Mouse (Mus musculus) heart, adult 11 months (tissue): ENCODE measurements around the gene Cox7a1.

ENCODE experiments used
- DNase-seq: peaks from one replicate; pipeline ENCODE4 v3.0.0; 2022

Gene Cox7a1

GRCm38 (mm10) chr7:30222205-30222604 is 38.3 kb downstream of the Cox7a1 start:
- DNase-seq = no peak

DNA sequence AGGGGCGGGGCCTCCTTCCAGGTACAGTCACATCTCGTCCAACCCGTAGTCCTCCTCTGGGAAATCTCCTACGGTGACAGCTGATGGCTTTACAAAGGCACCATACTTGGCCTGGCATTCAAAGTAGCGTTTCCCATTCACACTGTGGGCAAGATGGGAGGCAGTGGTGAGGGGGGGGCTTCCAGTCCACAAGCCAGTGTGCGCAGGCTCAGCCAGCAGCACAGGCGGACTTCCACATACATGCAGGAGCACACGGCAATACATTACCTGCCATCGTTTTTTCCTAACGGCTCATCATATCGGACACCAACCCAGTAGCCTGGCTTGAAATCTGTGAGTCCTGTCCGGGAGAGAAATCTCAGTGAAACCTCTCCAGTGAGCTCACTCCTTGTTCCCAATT is 40.3 kb downstream of the Cox7a1 start:
- DNase-seq = peak; percentile 77

GRCm38 (mm10) chr7:30231328-30231668 is 47.4 kb downstream of the Cox7a1 start:
- DNase-seq = no peak

- DNase-seq = peak; percentile 100
These were observed 47.9 kb downstream of the Cox7a1 start, which contains the start of the genes Polr2i and Tbcb for GRCm38 (mm10) chr7:30231669-30232454. Polr2i (plus strand) TSS chr7:30231948. Tbcb (minus strand) TSS chr7:30232272.

DNA sequence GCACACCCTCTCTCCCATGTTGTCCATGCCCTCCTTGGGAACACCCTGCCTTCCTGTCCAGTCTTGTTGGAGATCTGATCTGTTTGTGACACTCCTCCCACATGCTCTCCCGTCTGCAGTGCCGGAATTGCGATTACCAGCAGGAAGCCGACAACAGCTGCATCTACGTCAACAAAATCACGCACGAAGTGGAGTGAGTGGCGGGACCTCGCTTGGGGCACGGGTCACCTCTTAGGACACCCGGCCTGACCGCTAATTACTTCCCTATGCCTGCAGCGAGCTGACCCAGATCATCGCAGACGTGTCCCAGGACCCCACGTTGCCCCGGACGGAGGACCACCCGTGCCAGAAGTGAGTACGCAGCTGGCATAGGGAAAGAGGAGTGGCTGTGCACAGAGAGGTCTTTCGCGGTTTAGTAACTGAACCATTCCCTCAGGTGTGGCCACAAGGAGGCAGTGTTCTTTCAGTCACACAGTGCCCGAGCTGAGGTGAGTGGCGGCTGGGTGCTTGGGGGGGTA is 48.7 kb downstream of the Cox7a1 start:
- DNase-seq = peak; percentile 96

- DNase-seq = peak; percentile 90
These were observed 49.4 kb downstream of the Cox7a1 start for GRCm38 (mm10) chr7:30233387-30233786.

DNA sequence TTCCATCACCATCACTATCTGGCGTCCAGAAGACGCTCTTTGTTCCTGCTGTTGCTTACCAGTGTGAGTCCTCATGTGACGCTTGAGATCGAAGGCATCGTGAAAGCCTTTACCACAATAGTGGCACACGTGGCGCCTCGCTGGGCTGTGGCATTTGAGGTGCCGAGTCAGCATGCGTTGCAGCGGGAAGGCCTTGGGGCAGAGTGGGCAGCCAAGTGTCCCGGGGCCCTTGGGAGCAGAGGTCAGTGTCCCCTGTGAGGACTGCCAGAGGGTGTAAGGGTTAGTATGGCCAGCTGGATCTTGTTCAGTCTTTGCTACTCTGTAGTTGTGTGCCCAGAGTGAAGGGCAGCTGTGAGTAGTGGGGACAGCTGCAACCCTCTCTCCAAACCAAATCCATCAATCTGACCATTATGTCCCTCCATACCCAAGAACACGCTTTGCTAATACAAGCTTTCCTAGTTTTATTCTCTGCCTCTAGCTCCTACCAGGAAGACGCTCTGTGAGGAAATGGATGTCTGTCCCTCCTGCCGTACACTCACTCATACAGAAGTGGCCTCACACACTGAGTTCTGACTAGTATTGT is 50.4 kb downstream of the Cox7a1 start:
- DNase-seq = peak; percentile 92

- peak; percentile 91 for DNase-seq
These were observed 51.1 kb downstream of the Cox7a1 start for GRCm38 (mm10) chr7:30235091-30235490.

DNA sequence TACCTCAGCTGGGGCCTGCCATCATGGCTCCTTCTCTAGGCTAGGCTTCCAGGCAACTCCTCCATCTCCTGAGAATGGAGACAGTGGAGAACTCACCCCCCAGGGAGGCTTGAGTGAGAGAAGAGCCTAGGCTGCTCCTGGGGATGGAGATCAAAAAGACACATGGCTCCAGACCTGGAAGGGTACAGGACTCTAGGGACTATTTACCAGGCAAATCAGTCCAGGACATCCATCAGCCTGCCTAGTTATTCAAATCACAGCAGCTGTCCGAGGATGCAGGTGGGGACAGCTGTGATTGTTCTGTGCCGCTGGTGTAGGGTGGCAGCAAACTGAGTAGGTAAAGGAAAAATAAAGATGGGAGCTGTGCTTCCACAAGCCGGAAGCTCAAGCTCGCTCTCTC is 51.7 kb downstream of the Cox7a1 start, which contains the start of gene Ovol3:
TSS of gene Ovol3 (minus strand) at position 101 of the 400 bp plus-strand sequence.
- DNase-seq = peak; percentile 80
